Mouse (Mus musculus) limb, embryonic 14.5 days (tissue): ENCODE measurements at regions not wholly inside any gene's neighbourhood (a gene's known extent, or its start where the extent isn't known, plus 50 kb on each side); places are given as distances from the start of the nearest gene placed in this dataset.

Experiments used
- ATAC-seq: fragments of 200-750 bp; cut with Nextera tagmentation; 2 replicates; pipeline ENCODE4 v1.8.0; 2017; ENCODE audit warnings: low read depth, moderate number of reproducible peaks, moderate TSS enrichment; ENCODE audit not compliant: low FRiP score
- DNase-seq: peaks from one replicate; pipeline ENCODE4 v3.0.0-alpha.2; 2015; ENCODE audit warnings: low spot score
- H3K27ac ChIP-seq: fragments of 300-500 bp; sonication (generic); replicated peaks from 2 replicates; pipeline ENCODE4 v1.5.1; 2014; ENCODE audit warnings: low read depth, mild to moderate bottlenecking, low read length, moderate library complexity, mixed read lengths
- H3K27me3 ChIP-seq: fragments of 300-500 bp; sonication (generic); 2 replicates; pipeline ENCODE4 v1.6.1; 2014; ENCODE audit warnings: low read length, mixed read lengths; ENCODE audit not compliant: control insufficient read depth, insufficient read depth
- H3K36me3 ChIP-seq: fragments of 300-500 bp; sonication (generic); 2 replicates; pipeline ENCODE4 v1.6.1; 2014; ENCODE audit warnings: mild to moderate bottlenecking, low read length, moderate library complexity, mixed read lengths; ENCODE audit not compliant: control insufficient read depth, insufficient read depth
- H3K4me1 ChIP-seq: fragments of 300-500 bp; sonication (generic); 2 replicates; pipeline ENCODE4 v1.6.1; 2014; ENCODE audit warnings: antibody characterized with exemption, low read length, mixed read lengths; ENCODE audit not compliant: control insufficient read depth, insufficient read depth
- H3K4me2 ChIP-seq: fragments of 300-500 bp; sonication (generic); replicated peaks from 2 replicates; pipeline ENCODE4 v1.6.1; 2014; ENCODE audit warnings: low read depth, mild to moderate bottlenecking, low read length, moderate library complexity; ENCODE audit not compliant: severe bottlenecking
- H3K4me3 ChIP-seq: fragments of 300-500 bp; sonication (generic); replicated peaks from 2 replicates; pipeline ENCODE4 v1.5.1; 2014; ENCODE audit warnings: low read length
- H3K9ac ChIP-seq: fragments of 300-500 bp; sonication (generic); 2 replicates; pipeline ENCODE4 v1.6.1; 2014; ENCODE audit warnings: mild to moderate bottlenecking, low read depth, low read length, moderate library complexity; ENCODE audit not compliant: severe bottlenecking
- H3K9me3 ChIP-seq: fragments of 300-500 bp; sonication (generic); 2 replicates; pipeline ENCODE4 v1.6.1; 2016; ENCODE audit warnings: low read length; ENCODE audit not compliant: control insufficient read depth
- POLR2A ChIP-seq: fragments of 200-500 bp; IDR thresholded peaks from 2 replicates; pipeline ENCODE4 v1.8.0; 2012; ENCODE audit warnings: inconsistent platforms, mild to moderate bottlenecking, moderate library complexity, borderline replicate concordance; ENCODE audit not compliant: insufficient read depth, insufficient read length; ENCODE audit errors: extremely low read depth
- WGBS: fragments of 180-500 bp; shearing (Covaris S2); extraction: QIAGEN DNeasy Blood & Tissue Kit; methylation state at CpG from one replicate; pipeline ENCODE4 v1.1.7; 2014; 5-methylcytosine and 5-hydroxymethylcytosine counted together

GRCm38 (mm10) chr13:84751576-84752490, 437.4 kb upstream of the Ccnh start:
- WGBS = 69% methylated on average over 2 of the region's 2 CpGs
- no peak for TF ChIP-seq POLR2A

GRCm38 (mm10) chr13:84752491-84752820, 436.8 kb upstream of the Ccnh start:
- no peak for TF ChIP-seq POLR2A
- WGBS = 83% methylated on average over 4 of the region's 4 CpGs

More at GRCm38 (mm10) chr13:84751576-84752490, 437.4 kb upstream of the Ccnh start:
- no peak overlapping the region for H3K27ac ChIP-seq
- no peak overlapping the region for H3K4me3 ChIP-seq
- no peaks in the 10 kb centered on the region for H3K27me3 ChIP-seq
- no peaks in the 10 kb centered on the region for H3K36me3 ChIP-seq
- H3K9ac ChIP-seq = no peak overlapping the region
- no peaks in the 10 kb centered on the region for H3K9me3 ChIP-seq
- ATAC-seq (no peak), DNase-seq (no peak)
- H3K4me2 ChIP-seq = no peak overlapping the region
- H3K4me1 ChIP-seq = no peaks in the 10 kb centered on the region

GRCm38 (mm10) chr13:84753751-84754500, 435.3 kb upstream of the Ccnh start:
- DNase-seq (no peak), ATAC-seq (no peak)
- TF ChIP-seq POLR2A = no peak
- WGBS = 65% methylated on average over 4 of the region's 4 CpGs
- no peak overlapping the region for H3K4me2 ChIP-seq
- no peak overlapping the region for H3K9ac ChIP-seq
- H3K4me3 ChIP-seq = no peak overlapping the region
- no peak overlapping the region for H3K27ac ChIP-seq
- H3K27me3 ChIP-seq = no peaks in the 10 kb centered on the region
- H3K9me3 ChIP-seq = no peaks in the 10 kb centered on the region
- H3K4me1 ChIP-seq = no peaks in the 10 kb centered on the region
- no peaks in the 10 kb centered on the region for H3K36me3 ChIP-seq

More at GRCm38 (mm10) chr13:84752491-84752820, 436.8 kb upstream of the Ccnh start:
- ATAC-seq (no peak), DNase-seq (no peak)
- H3K36me3 ChIP-seq = no peaks in the 10 kb centered on the region
- H3K4me1 ChIP-seq = no peaks in the 10 kb centered on the region
- no peak overlapping the region for H3K9ac ChIP-seq
- H3K4me3 ChIP-seq = no peak overlapping the region
- no peak overlapping the region for H3K27ac ChIP-seq
- H3K4me2 ChIP-seq = no peak overlapping the region
- no peaks in the 10 kb centered on the region for H3K9me3 ChIP-seq
- no peaks in the 10 kb centered on the region for H3K27me3 ChIP-seq

- DNase-seq (no peak), ATAC-seq (no peak)
- TF ChIP-seq POLR2A = no peak
- no peak overlapping the region for H3K4me2 ChIP-seq
- no peak overlapping the region for H3K27ac ChIP-seq
- H3K9me3 ChIP-seq = no peaks in the 10 kb centered on the region
- H3K4me1 ChIP-seq = no peaks in the 10 kb centered on the region
- H3K27me3 ChIP-seq = no peaks in the 10 kb centered on the region
- H3K9ac ChIP-seq = no peak overlapping the region
- WGBS = 65% methylated on average over 8 of the region's 8 CpGs
- H3K36me3 ChIP-seq = no peaks in the 10 kb centered on the region
- H3K4me3 ChIP-seq = no peak overlapping the region
Observed at GRCm38 (mm10) chr13:84754821-84755725, 434.1 kb upstream of the Ccnh start.
